Mouse (Mus musculus) midbrain, postnatal 0 days (tissue): Measurements from ENCODE around the gene Zfp523. TPM values are rescaled to one million over a fixed set of nuclear protein-coding genes. Genes with fewer than 3 reads are reported as not detected.

ENCODE experiments used
- ATAC-seq: fragments of 200-750 bp; cut with Nextera tagmentation; 2 replicates; pipeline ENCODE4 v1.8.0; 2017; ENCODE audit warnings: moderate number of reproducible peaks, mild to moderate bottlenecking, moderate TSS enrichment, moderate library complexity; ENCODE audit not compliant: low FRiP score
- DNase-seq: peaks from one replicate; pipeline ENCODE4 v3.0.0-alpha.2; 2015; ENCODE audit warnings: low spot score
- H3K27ac ChIP-seq: fragments of 300-500 bp; sonication (generic); 2 replicates; pipeline ENCODE4 v1.5.1; 2014; ENCODE audit warnings: low read depth, mild to moderate bottlenecking, low read length, mixed read lengths
- H3K27me3 ChIP-seq: fragments of 300-500 bp; sonication (generic); 2 replicates; pipeline ENCODE4 v1.6.1; 2014; ENCODE audit warnings: low read length, control low read depth, mixed read lengths; ENCODE audit not compliant: insufficient read depth
- H3K36me3 ChIP-seq: fragments of 300-500 bp; sonication (generic); 2 replicates; pipeline ENCODE4 v1.6.1; 2014; ENCODE audit warnings: low read length, control low read depth, mixed read lengths; ENCODE audit not compliant: insufficient read depth
- H3K4me1 ChIP-seq: fragments of 300-500 bp; sonication (generic); 2 replicates; pipeline ENCODE4 v1.6.1; 2014; ENCODE audit warnings: mild to moderate bottlenecking, control low read depth, antibody characterized with exemption, low read length, mixed read lengths; ENCODE audit not compliant: insufficient read depth
- H3K4me2 ChIP-seq: fragments of 300-500 bp; sonication (generic); 2 replicates; pipeline ENCODE4 v1.6.1; 2014; ENCODE audit warnings: low read depth, mild to moderate bottlenecking, low read length, mixed read lengths; ENCODE audit not compliant: poor library complexity, severe bottlenecking
- H3K4me3 ChIP-seq: fragments of 300-500 bp; sonication (generic); 2 replicates; pipeline ENCODE4 v1.5.1; 2014; ENCODE audit warnings: low read depth, mild to moderate bottlenecking, low read length, moderate library complexity
- H3K9ac ChIP-seq: fragments of 300-500 bp; sonication (generic); replicated peaks from 2 replicates; pipeline ENCODE4 v1.6.1; 2014; ENCODE audit warnings: mild to moderate bottlenecking, low read length, moderate library complexity, mixed read lengths; ENCODE audit not compliant: poor library complexity, severe bottlenecking
- H3K9me3 ChIP-seq: fragments of 300-500 bp; sonication (generic); 2 replicates; pipeline ENCODE4 v1.6.1; 2016; ENCODE audit warnings: low read length, control low read depth
- CTCF ChIP-seq: IDR thresholded peaks from 2 replicates; pipeline ENCODE4 v1.5.1; 2016; ENCODE audit warnings: antibody characterized with exemption, mild to moderate bottlenecking
- WGBS: fragments of 180-500 bp; shearing (Covaris S2); extraction: QIAGEN DNeasy Blood & Tissue Kit; methylation state at CpG from one replicate; pipeline ENCODE4 v1.1.7; 2014; 5-methylcytosine and 5-hydroxymethylcytosine counted together
- polyA plus RNA-seq: library from polyadenylated mRNA; unstranded; fragments of >200 nt; fragmentation: Nextera tagmentation; extraction: Ambion mirVana; gene quantifications from 2 replicates; pipeline ENCODE4 v1.2.1, GENCODE M21; 2015
- total RNA-seq: library from RNA; depleted of rRNA; stranded (reverse); fragments of >200 nt; gene quantifications from 2 replicates; pipeline ENCODE4 v1.2.3, GENCODE M21; 2014; rRNA removed

Zfp523 gene
- total RNA-seq (65.4 and 81.7 TPM in 2 replicates), polyA plus RNA-seq (38.7 and 40.0 TPM in 2 replicates)

GRCm38 (mm10) chr17:28176775-28177539 lies at the start of gene Zfp523:
TSS of gene Zfp523 (plus strand) at chr17:28177129.
- Histone ChIP-seq H3K36me3 (peaks cover 4% of the 10 kb centered on the region; the same call in 1 of the 2 replicates), H3K4me2 (peak within 1 kb of the TSS; percentile 87), H3K27ac (peak within 1 kb of the TSS; percentile 92), H3K4me1 (peaks cover 6% of the 10 kb centered on the region; the same call in 1 of the 2 replicates), H3K27me3 (no peaks in the 10 kb centered on the region), H3K4me3 (peak within 1 kb of the TSS; percentile 76), H3K9ac (peak within 1 kb of the TSS; percentile 97), H3K9me3 (no peaks in the 10 kb centered on the region)
- DNase-seq, result peak; percentile 93
- peak; percentile 89 for ATAC-seq
- under 1% methylated on average over 66 of the region's 82 CpGs for WGBS
- no peak for TF ChIP-seq CTCF

DNA sequence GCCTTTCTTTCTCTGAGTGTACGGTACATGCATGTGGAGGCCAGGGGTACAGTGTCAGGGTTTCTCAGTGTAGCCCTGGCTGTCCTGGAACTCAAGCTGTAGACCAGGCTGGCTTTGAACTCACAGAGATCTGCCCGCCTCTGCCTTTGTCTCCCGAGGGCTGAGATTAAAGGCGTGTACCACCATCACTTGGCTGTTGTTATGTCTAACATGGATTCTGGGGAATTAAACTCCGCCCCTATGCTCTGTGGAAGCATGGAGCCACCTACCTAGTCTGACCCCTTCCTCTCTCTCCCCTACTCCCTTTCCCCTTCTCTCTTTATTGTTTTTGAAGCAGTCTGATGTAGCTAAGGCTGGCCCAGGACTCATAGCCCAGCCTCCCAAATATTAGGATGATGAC lies 47.1 kb upstream of the Zfp523 start:
- H3K4me3 ChIP-seq, result no peak overlapping the region
- DNase-seq (no peak), ATAC-seq (no peak)
- TF ChIP-seq CTCF, result no peak
- no peak overlapping the region for H3K27ac ChIP-seq
- H3K4me1 ChIP-seq, result no peaks in the 10 kb centered on the region
- no peaks in the 10 kb centered on the region for H3K9me3 ChIP-seq
- no peak overlapping the region for H3K4me2 ChIP-seq
- no peaks in the 10 kb centered on the region for H3K36me3 ChIP-seq
- no peak overlapping the region for H3K9ac ChIP-seq
- 82% methylated on average over 5 of the region's 5 CpGs for WGBS
- H3K27me3 ChIP-seq, result no peaks in the 10 kb centered on the region

DNA sequence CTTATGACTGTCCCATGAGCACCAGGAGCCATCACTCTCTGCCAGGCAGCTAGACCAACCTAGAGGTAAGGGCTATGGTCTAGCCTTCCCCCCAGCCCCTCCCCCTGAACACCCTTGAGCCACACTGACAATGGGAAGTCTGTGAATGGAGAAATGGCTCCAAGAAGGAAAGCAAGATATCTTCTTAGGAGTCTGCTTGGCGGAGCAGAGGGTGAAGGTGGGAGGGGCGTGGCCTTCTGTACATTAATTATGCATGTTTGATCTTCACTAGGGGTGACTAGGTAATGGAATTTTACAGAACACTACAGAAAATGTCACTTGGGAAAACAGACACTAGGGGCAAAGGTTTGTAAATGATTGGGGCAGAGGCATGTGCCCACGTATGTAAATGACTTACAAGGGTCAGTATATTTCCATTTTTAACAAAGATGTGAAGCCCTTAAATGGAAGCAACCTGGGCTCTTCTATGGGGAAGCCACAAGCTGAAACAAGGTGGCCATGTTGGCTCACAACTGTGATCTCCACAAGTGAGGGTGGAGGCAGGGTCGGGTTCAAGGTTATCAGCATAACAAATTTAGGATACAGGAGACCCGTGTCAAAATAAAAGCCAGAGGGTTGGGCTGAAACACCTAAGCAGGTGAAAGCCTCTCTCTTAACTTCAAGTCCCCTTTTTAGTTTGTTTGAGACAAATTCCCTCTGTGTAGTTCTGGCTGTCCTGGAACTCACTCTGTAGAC lies 46.4 kb upstream of the Zfp523 start:
- Histone ChIP-seq H3K9me3 (no peaks in the 10 kb centered on the region), H3K4me1 (no peaks in the 10 kb centered on the region), H3K27ac (no peak overlapping the region), H3K36me3 (no peaks in the 10 kb centered on the region), H3K4me2 (no peak overlapping the region), H3K27me3 (no peaks in the 10 kb centered on the region), H3K9ac (no peak overlapping the region), H3K4me3 (no peak overlapping the region)
- TF ChIP-seq CTCF, result no peak
- ATAC-seq (no peak), DNase-seq (no peak)
- 74% methylated on average over 5 of the region's 5 CpGs for WGBS

DNA sequence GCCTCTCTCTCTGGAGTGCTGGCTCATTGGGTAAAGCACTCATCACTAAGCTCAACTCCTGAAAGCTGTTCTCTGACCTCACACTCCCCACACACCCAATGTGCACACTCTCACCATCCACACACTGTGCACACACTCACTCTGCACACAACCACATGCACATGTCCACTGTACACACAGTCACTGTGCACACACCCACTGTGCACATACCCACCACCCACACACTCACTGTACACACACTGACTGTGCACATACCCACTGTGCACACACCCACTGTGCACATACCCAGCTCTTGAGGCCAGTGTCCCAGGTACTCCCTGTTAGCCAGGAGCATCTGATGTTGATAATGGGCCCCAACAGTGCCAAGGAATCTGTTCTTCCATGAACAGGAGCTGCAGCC lies 45.8 kb upstream of the Zfp523 start:
- H3K4me3 ChIP-seq, result no peak overlapping the region
- no peak overlapping the region for H3K9ac ChIP-seq
- TF ChIP-seq CTCF, result no peak
- no peaks in the 10 kb centered on the region for H3K9me3 ChIP-seq
- no peak overlapping the region for H3K4me2 ChIP-seq
- H3K27ac ChIP-seq, result no peak overlapping the region
- DNase-seq, result no peak
- H3K27me3 ChIP-seq, result no peaks in the 10 kb centered on the region
- H3K4me1 ChIP-seq, result no peaks in the 10 kb centered on the region
- ATAC-seq, result no peak
- no peaks in the 10 kb centered on the region for H3K36me3 ChIP-seq

GRCm38 (mm10) chr17:28133193-28133592 lies 43.7 kb upstream of the Zfp523 start:
- Histone ChIP-seq H3K9me3 (no peaks in the 10 kb centered on the region), H3K27me3 (no peaks in the 10 kb centered on the region), H3K27ac (no peak overlapping the region), H3K4me1 (no peaks in the 10 kb centered on the region), H3K4me3 (no peak overlapping the region), H3K9ac (no peak overlapping the region), H3K4me2 (0 out of 2 replicates have a peak overlapping the region, but pooled peaks have one; percentile 20), H3K36me3 (no peaks in the 10 kb centered on the region)
- TF ChIP-seq CTCF, result peak; percentile 82
- DNase-seq (peak; percentile 62), ATAC-seq (no peak)
- WGBS, result 6% methylated on average over 14 of the region's 14 CpGs

DNA sequence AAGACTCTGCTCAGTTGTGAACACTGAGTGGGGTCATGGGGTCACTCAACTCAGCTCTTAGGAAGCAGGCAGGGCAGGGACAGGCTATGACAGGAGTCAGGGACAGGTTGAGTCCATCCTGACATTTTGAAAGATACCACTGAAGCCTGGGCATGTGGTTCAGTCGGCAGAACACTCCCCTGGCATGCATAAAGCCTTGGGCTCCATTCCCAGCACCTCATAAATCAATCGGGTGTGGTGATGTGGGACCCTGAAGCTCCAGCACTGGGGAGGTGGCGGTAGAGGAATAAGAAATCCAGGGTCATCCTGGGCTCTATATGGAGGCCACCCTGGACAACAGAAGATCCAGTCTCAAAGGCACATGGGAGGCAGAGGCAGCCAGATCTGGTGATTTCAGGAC lies 41.4 kb upstream of the Zfp523 start:
- Histone ChIP-seq H3K36me3 (no peaks in the 10 kb centered on the region), H3K9ac (no peak overlapping the region), H3K27ac (no peak overlapping the region), H3K4me3 (no peak overlapping the region), H3K4me2 (no peak overlapping the region), H3K4me1 (no peaks in the 10 kb centered on the region), H3K9me3 (no peaks in the 10 kb centered on the region), H3K27me3 (no peaks in the 10 kb centered on the region)
- no peak for ATAC-seq
- TF ChIP-seq CTCF, result no peak
- no peak for DNase-seq
- WGBS, result 88% methylated on average over 3 of the region's 3 CpGs
